Mouse (Mus musculus) intestine, postnatal 0 days (tissue): ENCODE data around the gene Gpr18. TPM values are rescaled to one million over a fixed set of nuclear protein-coding genes. Genes with fewer than 3 reads are reported as not detected.

ENCODE experiments used
- ATAC-seq: fragments of 200-750 bp; cut with Nextera tagmentation; 2 replicates; pipeline ENCODE4 v1.8.0; 2017; ENCODE audit warnings: mild to moderate bottlenecking, moderate TSS enrichment, moderate library complexity
- H3K27ac ChIP-seq: fragments of 300-500 bp; sonication (generic); 2 replicates; pipeline ENCODE4 v1.5.1; 2014; ENCODE audit warnings: mild to moderate bottlenecking, low read depth, low read length, moderate library complexity
- H3K27me3 ChIP-seq: fragments of 300-500 bp; sonication (generic); replicated peaks from 2 replicates; pipeline ENCODE4 v1.6.1; 2014; ENCODE audit warnings: low read length, mixed read lengths; ENCODE audit not compliant: control insufficient read depth, insufficient read depth
- H3K36me3 ChIP-seq: fragments of 300-500 bp; sonication (generic); 2 replicates; pipeline ENCODE4 v1.6.1; 2014; ENCODE audit warnings: mild to moderate bottlenecking, moderate library complexity; ENCODE audit not compliant: control insufficient read depth, insufficient read depth
- H3K4me1 ChIP-seq: fragments of 300-500 bp; sonication (generic); replicated peaks from 2 replicates; pipeline ENCODE4 v1.6.1; 2014; ENCODE audit warnings: antibody characterized with exemption, low read length, mixed read lengths; ENCODE audit not compliant: control insufficient read depth, insufficient read depth
- H3K4me2 ChIP-seq: fragments of 300-500 bp; sonication (generic); replicated peaks from 2 replicates; pipeline ENCODE4 v1.6.1; 2014; ENCODE audit warnings: low read depth, mild to moderate bottlenecking, moderate library complexity
- H3K4me3 ChIP-seq: fragments of 300-500 bp; sonication (generic); 2 replicates; pipeline ENCODE4 v1.5.1; 2014; ENCODE audit warnings: low read depth, low read length
- H3K9ac ChIP-seq: fragments of 300-500 bp; sonication (generic); 2 replicates; pipeline ENCODE4 v1.6.1; 2014; ENCODE audit warnings: mild to moderate bottlenecking, low read depth, low read length
- H3K9me3 ChIP-seq: fragments of 300-500 bp; sonication (generic); 2 replicates; pipeline ENCODE4 v1.6.1; 2016; ENCODE audit warnings: mixed run types; ENCODE audit not compliant: control insufficient read depth
- CTCF ChIP-seq: sonication (generic); IDR thresholded peaks from 2 replicates; pipeline ENCODE4 v1.5.1; 2016; ENCODE audit warnings: low read depth, mild to moderate bottlenecking, control low read depth, antibody characterized with exemption, moderate library complexity
- WGBS: fragments of 180-500 bp; shearing (Covaris S2); extraction: QIAGEN DNeasy Blood & Tissue Kit; methylation state at CpG from one replicate; pipeline ENCODE4 v1.1.7; 2014; 5-methylcytosine and 5-hydroxymethylcytosine counted together
- polyA plus RNA-seq: library from polyadenylated mRNA; unstranded; fragments of >200 nt; fragmentation: Nextera tagmentation; extraction: Ambion mirVana; gene quantifications from 2 replicates; pipeline ENCODE4 v1.2.1, GENCODE M21; 2015

Gpr18 gene
- polyA plus RNA-seq, 1 experiment from 2014 or later = 0.10 TPM

DNA sequence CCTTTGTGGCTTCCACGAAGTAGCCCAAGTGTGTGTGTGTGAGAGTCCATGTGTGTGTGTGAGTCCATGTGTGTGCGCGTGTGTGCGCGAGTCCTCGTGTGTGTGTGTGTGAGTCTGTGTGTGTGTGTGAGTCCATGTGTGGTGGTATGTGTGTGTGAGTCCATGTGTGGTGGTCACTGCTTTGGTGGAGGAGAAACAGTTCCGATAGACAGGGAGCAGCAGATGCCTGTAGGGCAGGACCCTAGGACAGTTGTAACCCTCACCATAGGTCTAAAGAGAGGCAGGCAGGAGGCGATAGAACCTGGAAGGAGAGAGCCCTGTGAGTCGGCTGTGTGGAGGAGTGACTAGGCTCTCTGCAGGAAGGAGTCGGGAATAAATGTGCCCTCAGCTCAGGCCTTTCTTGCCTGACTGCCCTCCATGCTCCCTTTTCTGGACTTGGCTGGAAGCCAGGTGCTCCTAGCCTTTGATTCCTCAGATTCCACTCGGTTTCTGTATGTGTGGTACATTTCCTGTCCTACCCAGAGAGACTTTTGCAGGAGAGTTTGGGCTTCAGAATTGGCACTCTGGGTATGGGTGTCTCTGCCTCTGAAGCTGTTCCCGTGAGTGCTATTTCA, 5.0 kb upstream of the Gpr18 start:
- 71% methylated on average over 12 of the region's 12 CpGs for WGBS
- no peak overlapping the region for H3K9ac ChIP-seq
- no peak overlapping the region for H3K4me3 ChIP-seq
- no peaks in the 10 kb centered on the region for H3K36me3 ChIP-seq
- H3K4me1 ChIP-seq = no peaks in the 10 kb centered on the region
- TF ChIP-seq CTCF = no peak
- no peak overlapping the region for H3K4me2 ChIP-seq
- H3K9me3 ChIP-seq = no peaks in the 10 kb centered on the region
- H3K27ac ChIP-seq = no peak overlapping the region
- no peak for ATAC-seq
- H3K27me3 ChIP-seq = no peaks in the 10 kb centered on the region

DNA sequence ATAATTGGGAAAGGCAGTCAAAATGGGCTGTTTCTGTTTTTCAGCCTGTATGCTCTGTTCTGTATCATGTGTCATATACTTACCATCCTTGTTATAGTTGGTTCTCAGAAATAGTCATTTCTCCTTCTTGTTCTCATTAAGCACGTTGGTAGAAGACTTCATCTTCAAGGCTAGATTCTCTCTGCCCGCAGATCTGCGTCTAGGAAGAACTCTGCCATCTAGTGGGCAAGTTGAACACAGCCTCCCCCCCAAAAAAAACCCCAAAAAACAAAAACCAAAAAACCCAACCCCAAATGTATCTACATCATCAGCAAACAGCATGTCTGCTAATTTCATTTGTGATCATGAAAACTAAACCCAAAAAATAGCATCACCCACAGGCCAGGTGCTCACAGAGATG, 4.2 kb upstream of the Gpr18 start:
- H3K4me1 ChIP-seq = no peaks in the 10 kb centered on the region

DNA sequence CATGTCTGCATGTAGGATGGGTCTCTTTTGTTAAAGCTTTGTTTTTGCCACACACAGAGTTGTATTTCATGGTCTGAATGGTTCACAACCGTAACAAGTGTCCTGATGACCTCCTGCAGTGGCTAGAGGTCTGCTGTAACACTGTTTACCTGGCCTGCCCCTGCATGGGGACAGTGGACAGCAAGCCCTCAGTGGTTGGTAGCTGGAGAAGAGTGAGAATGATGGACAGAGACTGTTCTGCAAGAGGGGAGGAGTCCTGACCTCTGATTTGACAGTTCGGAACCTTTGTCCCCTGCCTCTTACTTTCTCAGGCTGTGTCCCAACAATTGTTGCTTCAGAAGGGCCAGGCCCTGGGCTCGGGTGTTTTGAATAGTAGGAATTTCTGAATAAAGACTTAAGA, 2.7 kb upstream of the Gpr18 start:
- no peaks in the 10 kb centered on the region for H3K27me3 ChIP-seq
- no peak overlapping the region; the same call in 1 of the 2 replicates for H3K27ac ChIP-seq
- no peak overlapping the region for H3K4me3 ChIP-seq
- H3K4me2 ChIP-seq = no peak overlapping the region
- H3K9ac ChIP-seq = no peak overlapping the region
- TF ChIP-seq CTCF = no peak
- H3K9me3 ChIP-seq = no peaks in the 10 kb centered on the region
- H3K4me1 ChIP-seq = no peaks in the 10 kb centered on the region
- no peak for ATAC-seq
- no peaks in the 10 kb centered on the region for H3K36me3 ChIP-seq
- WGBS = 66% methylated on average over 3 of the region's 3 CpGs

More for the DNA sequence above, 4.2 kb upstream of the Gpr18 start:
- Histone ChIP-seq H3K9ac (no peak overlapping the region), H3K36me3 (no peaks in the 10 kb centered on the region), H3K9me3 (no peaks in the 10 kb centered on the region), H3K4me2 (no peak overlapping the region), H3K27me3 (no peaks in the 10 kb centered on the region), H3K4me3 (no peak overlapping the region), H3K27ac (no peak overlapping the region)
- WGBS = 11% methylated on average over 3 of the region's 3 CpGs
- no peak for ATAC-seq
- TF ChIP-seq CTCF = peak; percentile 75

DNA sequence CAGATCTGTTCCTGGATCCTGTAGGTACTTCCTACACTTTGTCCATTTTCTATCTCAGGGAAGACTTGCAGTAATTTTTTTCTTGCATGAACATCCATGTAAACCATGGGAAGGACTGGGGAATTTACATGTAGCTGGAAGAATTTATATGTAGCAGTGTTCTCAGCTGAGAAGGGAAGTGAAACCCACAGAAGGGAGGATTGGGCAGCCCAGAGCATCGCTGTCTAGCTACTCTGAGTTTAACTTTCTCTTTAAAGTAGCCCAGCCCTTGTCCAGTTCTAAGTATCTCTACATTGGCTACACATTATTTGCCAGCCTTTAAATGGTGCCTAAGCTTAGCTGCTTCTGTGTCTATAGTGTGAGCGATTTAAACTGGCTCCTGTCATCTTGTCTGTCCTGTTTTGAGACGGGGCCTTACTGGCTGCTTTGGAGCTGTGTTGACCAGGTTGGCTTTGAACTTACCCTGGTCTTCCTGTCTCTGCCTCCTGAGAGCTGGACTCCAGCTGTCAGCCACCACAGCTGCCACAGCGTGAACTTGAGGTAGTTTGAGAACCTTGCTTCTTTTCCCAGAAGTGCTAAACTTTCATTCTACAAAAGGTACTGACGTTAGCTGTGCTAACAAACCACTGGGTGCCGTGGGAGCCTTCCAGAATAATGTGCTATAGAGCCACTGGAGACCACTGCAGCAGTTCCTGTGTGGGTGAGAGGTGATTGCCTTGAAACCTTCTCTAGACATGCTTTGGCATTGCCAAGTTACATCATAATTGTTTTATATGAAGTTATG, 922 bp upstream of the Gpr18 start:
- Histone ChIP-seq H3K4me1 (no peaks in the 10 kb centered on the region), H3K4me2 (no peak overlapping the region), H3K36me3 (0 out of 2 replicates have a peak, but pooled peaks cover 5% of the 10 kb centered on the region), H3K4me3 (no peak overlapping the region), H3K27ac (no peak overlapping the region), H3K9me3 (no peaks in the 10 kb centered on the region), H3K27me3 (no peaks in the 10 kb centered on the region), H3K9ac (no peak overlapping the region)
- no peak for TF ChIP-seq CTCF
- 92% methylated on average over 6 of the region's 6 CpGs for WGBS
- no peak for ATAC-seq

DNA sequence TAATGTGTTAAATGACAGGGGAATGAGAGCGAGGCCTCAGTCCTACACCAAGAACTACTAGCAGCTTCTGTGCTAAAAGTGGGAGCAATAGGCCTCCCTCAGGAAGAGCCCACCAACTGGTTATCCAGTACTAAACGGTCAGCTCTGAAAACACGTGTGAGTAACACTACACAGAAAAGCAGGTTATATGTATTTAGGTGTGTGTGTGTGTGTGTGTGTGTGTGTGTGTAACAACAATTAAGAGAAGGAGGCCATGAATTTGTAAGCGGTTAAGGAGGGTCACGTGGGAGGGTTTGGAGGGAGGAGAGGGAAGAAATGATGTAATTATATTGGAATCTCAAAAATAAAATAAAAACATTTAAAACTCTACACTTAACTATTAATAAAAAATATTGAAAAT, 438 bp downstream of the Gpr18 start:
- TF ChIP-seq CTCF = no peak
- Histone ChIP-seq H3K27ac (no peak overlapping the region), H3K36me3 (peaks cover 10% of the 10 kb centered on the region; the same call in 1 of the 2 replicates), H3K27me3 (no peaks in the 10 kb centered on the region), H3K4me1 (no peaks in the 10 kb centered on the region), H3K9ac (no peak overlapping the region), H3K4me2 (no peak overlapping the region), H3K4me3 (no peak overlapping the region), H3K9me3 (no peaks in the 10 kb centered on the region)
- 86% methylated on average over 5 of the region's 5 CpGs for WGBS
- ATAC-seq = no peak

DNA sequence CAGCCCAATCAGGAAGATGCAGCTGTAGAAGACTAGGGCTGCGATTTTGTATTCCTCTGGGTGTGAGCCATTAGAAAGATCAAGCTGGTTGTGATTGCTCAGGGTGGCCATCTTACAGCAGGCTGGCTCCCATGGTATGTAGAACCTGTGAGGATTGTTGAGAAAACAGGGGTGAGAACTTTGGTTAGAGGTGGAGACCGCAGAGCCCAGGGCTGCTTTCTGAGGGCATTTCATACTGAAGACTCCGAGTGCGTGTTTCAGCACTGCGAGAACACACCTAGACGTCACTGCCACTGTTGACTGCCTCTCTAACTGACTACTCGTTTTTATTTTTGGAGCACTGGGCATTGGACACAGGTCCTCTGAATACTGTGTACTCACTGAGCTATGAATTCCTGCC, 3.1 kb downstream of the Gpr18 start:
- H3K4me1 ChIP-seq = no peaks in the 10 kb centered on the region
- no peak overlapping the region for H3K4me2 ChIP-seq
- H3K27me3 ChIP-seq = no peaks in the 10 kb centered on the region
- WGBS = 94% methylated on average over 7 of the region's 7 CpGs
- peaks cover 32% of the 10 kb centered on the region for H3K36me3 ChIP-seq
- no peak for TF ChIP-seq CTCF
- ATAC-seq = no peak
- H3K9me3 ChIP-seq = no peaks in the 10 kb centered on the region
- H3K27ac ChIP-seq = no peak overlapping the region
- H3K9ac ChIP-seq = no peak overlapping the region
- no peak overlapping the region for H3K4me3 ChIP-seq
